Mouse (Mus musculus) MEL (cell line): ENCODE measurements at regions not wholly inside any gene's neighbourhood (a gene's known extent, or its start where the extent isn't known, plus 50 kb on each side); places are given as distances from the start of the nearest gene placed in this dataset.

Experiments used
- DNase-seq: peaks from one replicate; pipeline ENCODE4 v3.0.0; 2011; ENCODE audit warnings: low read depth, low spot score
- H3K27ac ChIP-seq: 2 replicates; pipeline ENCODE4 v1.5.1; 2012; ENCODE audit warnings: low read depth, mild to moderate bottlenecking, control low read depth, low read length, moderate library complexity; ENCODE audit not compliant: control insufficient read depth
- H3K27me3 ChIP-seq, 2 experiments: fragments of 150-350 bp in 1 of 2; sonication (generic) in 1 of 2; 2 replicates each; pipeline ENCODE4 v1.6.1; 2012; ENCODE audit warnings: low read length in 2 of 2, mild to moderate bottlenecking in 2 of 2, improper control_type of control experiment in 1 of 2, moderate library complexity in 1 of 2; ENCODE audit not compliant: insufficient read depth in 2 of 2, control insufficient read depth in 1 of 2
- H3K36me3 ChIP-seq, 2 experiments: 2 replicates each; pipeline ENCODE4 v1.6.1; 2012 to 2014; ENCODE audit warnings: low read length in 2 of 2, improper control_type of control experiment in 1 of 2, inconsistent platforms in 1 of 2, mild to moderate bottlenecking in 1 of 2; ENCODE audit not compliant: insufficient read depth in 2 of 2, control insufficient read depth in 1 of 2
- H3K4me1 ChIP-seq, 2 experiments: fragments of 150-350 bp in 1 of 2; sonication (generic) in 1 of 2; 2 replicates each; pipeline ENCODE4 v1.6.1; 2012; ENCODE audit warnings: low read length in 2 of 2, improper control_type of control experiment in 1 of 2, mild to moderate bottlenecking in 1 of 2; ENCODE audit not compliant: insufficient read depth in 2 of 2, control insufficient read depth in 1 of 2
- H3K4me3 ChIP-seq, 2 experiments: fragments of 150-350 bp in 1 of 2; sonication (generic) in 1 of 2; 2 replicates each; pipeline ENCODE4 v1.5.1; 2012; ENCODE audit warnings: low read depth in 2 of 2, low read length in 2 of 2, mild to moderate bottlenecking in 2 of 2, moderate library complexity in 2 of 2, control low read depth in 1 of 2, improper control_type of control experiment in 1 of 2; ENCODE audit not compliant: control insufficient read depth in 1 of 2, insufficient read depth in 1 of 2
- H3K79me2 ChIP-seq: 2 replicates; pipeline ENCODE4 v1.6.1; 2012; ENCODE audit warnings: mild to moderate bottlenecking, low read length, moderate library complexity; ENCODE audit not compliant: control insufficient read depth, poor library complexity, insufficient read depth
- H3K9ac ChIP-seq: 2 replicates; pipeline ENCODE4 v1.6.1; 2012; ENCODE audit warnings: low read depth, mild to moderate bottlenecking, control low read depth, low read length, moderate library complexity; ENCODE audit not compliant: control insufficient read depth, poor library complexity, severe bottlenecking
- H3K9me3 ChIP-seq: fragments of 150-350 bp; sonication (generic); replicated peaks from 2 replicates; pipeline ENCODE4 v1.6.1; 2012; ENCODE audit warnings: mild to moderate bottlenecking, low read length, improper control_type of control experiment, moderate library complexity; ENCODE audit not compliant: insufficient read depth
- BHLHE40 ChIP-seq: IDR thresholded peaks from 2 replicates; pipeline ENCODE4 v1.6.1; 2012; ENCODE audit warnings: low read depth, mild to moderate bottlenecking, inconsistent platforms, low read length, improper control_type of control experiment, borderline replicate concordance
- CHD1 ChIP-seq: IDR thresholded peaks from 2 replicates; pipeline ENCODE4 v1.6.1; 2012; ENCODE audit warnings: low read depth, mild to moderate bottlenecking, inconsistent platforms, low read length, improper control_type of control experiment
- E2F4 ChIP-seq: IDR thresholded peaks from 2 replicates; pipeline ENCODE4 v1.6.1; 2011; ENCODE audit warnings: low read depth, low read length, improper control_type of control experiment, borderline replicate concordance
- ELF1 ChIP-seq: IDR thresholded peaks from 2 replicates; pipeline ENCODE4 v1.6.1; 2014; ENCODE audit warnings: low read depth, mild to moderate bottlenecking, inconsistent platforms, low read length, improper control_type of control experiment, moderate library complexity
- ETS1 ChIP-seq: IDR thresholded peaks from 2 replicates; pipeline ENCODE4 v1.6.1; 2012; ENCODE audit warnings: low read depth, mild to moderate bottlenecking, inconsistent platforms, low read length, improper control_type of control experiment, moderate library complexity
- GABPA ChIP-seq: IDR thresholded peaks from 2 replicates; pipeline ENCODE4 v1.6.1; 2012; ENCODE audit warnings: low read depth, mild to moderate bottlenecking, inconsistent platforms, low read length, improper control_type of control experiment, moderate library complexity
- GATA1 ChIP-seq: IDR thresholded peaks from 2 replicates; pipeline ENCODE4 v1.6.1; 2011; ENCODE audit warnings: low read depth, low read length, improper control_type of control experiment
- HCFC1 ChIP-seq: IDR thresholded peaks from 2 replicates; pipeline ENCODE4 v1.6.1; 2012; ENCODE audit warnings: low read depth, mild to moderate bottlenecking, inconsistent platforms, low read length, improper control_type of control experiment, moderate library complexity
- KAT2A ChIP-seq: conservative IDR thresholded peaks from 2 replicates; pipeline ENCODE4 v1.6.1; 2012; ENCODE audit warnings: low read depth, low read length, improper control_type of control experiment, inconsistent platforms
- MEF2A ChIP-seq: IDR thresholded peaks from 2 replicates; pipeline ENCODE4 v1.6.1; 2014; ENCODE audit warnings: low read depth, mild to moderate bottlenecking, inconsistent platforms, low read length, improper control_type of control experiment; ENCODE audit not compliant: poor library complexity, insufficient replicate concordance, severe bottlenecking; ENCODE audit errors: extremely low read depth
- MXI1 ChIP-seq: IDR thresholded peaks from 2 replicates; pipeline ENCODE4 v1.6.1; 2011; ENCODE audit warnings: mild to moderate bottlenecking, low read depth, low read length, improper control_type of control experiment
- NRF1 ChIP-seq: IDR thresholded peaks from 2 replicates; pipeline ENCODE4 v1.6.1; 2014; ENCODE audit warnings: low read depth, mild to moderate bottlenecking, inconsistent platforms, low read length, improper control_type of control experiment, moderate library complexity; ENCODE audit not compliant: poor library complexity, insufficient read depth, severe bottlenecking
- RCOR1 ChIP-seq: IDR thresholded peaks from 2 replicates; pipeline ENCODE4 v1.6.1; 2012; ENCODE audit warnings: low read depth, mild to moderate bottlenecking, inconsistent platforms, low read length, improper control_type of control experiment
- SIN3A ChIP-seq: IDR thresholded peaks from 2 replicates; pipeline ENCODE4 v1.6.1; 2012; ENCODE audit warnings: low read length, improper control_type of control experiment, inconsistent platforms
- TAL1 ChIP-seq: IDR thresholded peaks from 2 replicates; pipeline ENCODE4 v1.6.1; 2012; ENCODE audit warnings: mild to moderate bottlenecking, inconsistent platforms, low read length, moderate library complexity, mixed read lengths

DNA sequence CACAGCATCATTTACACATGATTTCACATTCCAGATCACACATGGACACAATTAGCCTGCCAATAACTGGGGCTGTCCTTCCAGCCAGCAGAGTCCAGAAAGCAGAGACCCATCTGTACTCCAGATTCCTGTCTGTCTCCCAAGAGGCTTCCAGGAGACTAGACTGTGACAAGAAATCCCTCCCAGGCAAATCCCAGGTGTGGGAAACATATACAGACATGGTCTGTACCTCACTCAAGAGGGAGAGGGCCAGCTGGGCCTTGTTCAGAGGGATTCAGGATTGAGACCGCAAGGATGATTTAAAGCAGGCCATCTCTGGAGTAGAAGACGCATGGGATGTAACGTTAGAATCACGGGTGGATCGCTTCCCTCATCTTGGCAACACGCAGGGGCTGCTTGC lies 182.7 kb upstream of the Prr30 start:
- DNase-seq = no peak
- no peak overlapping the region for H3K9ac ChIP-seq
- no peak for TF ChIP-seq ELF1
- TF ChIP-seq SIN3A = no peak
- no peak for TF ChIP-seq HCFC1

GRCm38 (mm10) chr14:101381943-101382342 lies 181.8 kb upstream of the Prr30 start:
- Histone ChIP-seq H3K27me3 (no peaks in the 10 kb centered on the region), H3K9ac (no peak overlapping the region), H3K79me2 (no peaks in the 10 kb centered on the region), H3K36me3 (no peaks in the 10 kb centered on the region), H3K27ac (no peak overlapping the region), H3K4me1 (no peaks in the 10 kb centered on the region), H3K9me3 (no peaks in the 10 kb centered on the region), H3K4me3 (no peak overlapping the region)
- DNase-seq = no peak
- TF ChIP-seq TAL1 = no peak
- TF ChIP-seq RCOR1 = no peak
- no peak for TF ChIP-seq KAT2A
- no peak for TF ChIP-seq SIN3A
- TF ChIP-seq NRF1 = no peak
- TF ChIP-seq CHD1 = no peak
- no peak for TF ChIP-seq E2F4
- no peak for TF ChIP-seq MEF2A
- no peak for TF ChIP-seq BHLHE40
- no peak for TF ChIP-seq MXI1
- no peak for TF ChIP-seq ETS1

More for the DNA sequence above, 182.7 kb upstream of the Prr30 start:
- H3K36me3 ChIP-seq = no peaks in the 10 kb centered on the region
- H3K4me1 ChIP-seq = no peaks in the 10 kb centered on the region
- no peaks in the 10 kb centered on the region for H3K79me2 ChIP-seq
- no peak overlapping the region for H3K27ac ChIP-seq
- no peaks in the 10 kb centered on the region for H3K27me3 ChIP-seq
- no peak overlapping the region for H3K4me3 ChIP-seq
- H3K9me3 ChIP-seq = no peaks in the 10 kb centered on the region

GRCm38 (mm10) chr14:101379663-101380006 lies 179.5 kb upstream of the Prr30 start:
- H3K27me3 ChIP-seq = no peaks in the 10 kb centered on the region
- no peak for DNase-seq
- no peaks in the 10 kb centered on the region for H3K4me1 ChIP-seq
- H3K4me3 ChIP-seq = no peak overlapping the region
- TF ChIP-seq GABPA (no peak), GATA1 (no peak), MXI1 (no peak)
- H3K9ac ChIP-seq = no peak overlapping the region
- H3K27ac ChIP-seq = no peak overlapping the region
- H3K9me3 ChIP-seq = no peaks in the 10 kb centered on the region
- no peaks in the 10 kb centered on the region for H3K36me3 ChIP-seq
- H3K79me2 ChIP-seq = no peaks in the 10 kb centered on the region
